Mouse (Mus musculus) cortical plate, adult 2 months (tissue): ENCODE results near the gene Gm27029.

ENCODE experiments used
- CTCF ChIP-seq: fragments of 200-500 bp; IDR thresholded peaks from 2 replicates; pipeline ENCODE4 v1.5.1; 2011; ENCODE audit warnings: mild to moderate bottlenecking, control low read depth, low read length; ENCODE audit not compliant: insufficient read depth; ENCODE audit errors: extremely low read depth
- POLR2A ChIP-seq: fragments of 200-500 bp; IDR thresholded peaks from 2 replicates; pipeline ENCODE4 v1.6.1; 2011; ENCODE audit warnings: mild to moderate bottlenecking, low read length, control low read depth; ENCODE audit not compliant: insufficient read depth; ENCODE audit errors: extremely low read depth

DNA sequence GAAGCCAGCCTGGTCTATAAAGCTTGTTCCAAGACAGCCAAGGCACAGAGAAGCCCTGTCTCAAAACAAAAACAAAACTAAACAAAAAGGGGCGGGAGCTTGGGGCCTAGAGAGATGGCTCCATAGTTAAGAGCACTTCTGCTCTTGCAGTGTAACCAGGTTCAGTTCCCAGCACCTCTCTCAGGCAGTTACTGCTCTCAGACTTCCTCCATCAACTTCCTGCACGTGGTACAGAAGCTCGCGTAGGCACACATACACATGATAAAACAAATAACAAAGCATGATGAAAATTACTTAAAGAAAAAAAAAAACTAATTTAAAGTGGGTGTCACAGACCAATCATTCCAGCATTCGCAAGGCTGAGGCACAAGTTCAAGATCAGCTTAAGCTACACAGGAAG, 4.4 kb downstream of the Gm27029 start:
- TF ChIP-seq POLR2A (no peak), CTCF (no peak)
